Mouse (Mus musculus) lung, embryonic 15.5 days (tissue): Measurements from ENCODE around the gene Slc7a3. TPM values are rescaled to one million over a fixed set of nuclear protein-coding genes. Genes with fewer than 3 reads are reported as not detected.

Source experiments
- polyA plus RNA-seq: library from polyadenylated mRNA; unstranded; fragments of >200 nt; fragmentation: Nextera tagmentation; extraction: Ambion mirVana; gene quantifications from 2 replicates; pipeline ENCODE4 v1.2.1, GENCODE M21; 2015

The Slc7a3 gene
- polyA plus RNA-seq, 1 experiment from 2014 or later, result 0.52 TPM

Other genes starting within 250 kb of the Slc7a3 start
- gene Tex11, start 26.4 kb downstream of the Slc7a3 start, polyA plus RNA-seq, result 0.20 and 0.25 TPM in 2 replicates
- gene Snx12, start 136.5 kb upstream of the Slc7a3 start, polyA plus RNA-seq, result 49.2 and 50.6 TPM in 2 replicates
- gene Foxo4, start 168.5 kb upstream of the Slc7a3 start, polyA plus RNA-seq, result 1.9 and 2.0 TPM in 2 replicates
- not detected in 2 replicates for gene Gm614, start 178.0 kb upstream of the Slc7a3 start, polyA plus RNA-seq
- 19.4 and 27.6 TPM in 2 replicates for gene Il2rg, start 182.2 kb upstream of the Slc7a3 start, polyA plus RNA-seq
- not detected in 2 replicates for gene Gm20489, start 183.0 kb upstream of the Slc7a3 start, polyA plus RNA-seq
- gene Med12, start 188.0 kb upstream of the Slc7a3 start, polyA plus RNA-seq, result 29.5 and 32.3 TPM in 2 replicates
- 5.1 and 6.0 TPM in 2 replicates for gene Nlgn3, start 213.1 kb upstream of the Slc7a3 start, polyA plus RNA-seq